Mouse (Mus musculus): ENCODE results near the gene Jag1. TPM values are rescaled to one million over a fixed set of nuclear protein-coding genes. Genes with fewer than 3 reads are reported as not detected.

The Jag1 gene
- total and polyA plus RNA-seq, 3 experiments, result not detected

DNA sequence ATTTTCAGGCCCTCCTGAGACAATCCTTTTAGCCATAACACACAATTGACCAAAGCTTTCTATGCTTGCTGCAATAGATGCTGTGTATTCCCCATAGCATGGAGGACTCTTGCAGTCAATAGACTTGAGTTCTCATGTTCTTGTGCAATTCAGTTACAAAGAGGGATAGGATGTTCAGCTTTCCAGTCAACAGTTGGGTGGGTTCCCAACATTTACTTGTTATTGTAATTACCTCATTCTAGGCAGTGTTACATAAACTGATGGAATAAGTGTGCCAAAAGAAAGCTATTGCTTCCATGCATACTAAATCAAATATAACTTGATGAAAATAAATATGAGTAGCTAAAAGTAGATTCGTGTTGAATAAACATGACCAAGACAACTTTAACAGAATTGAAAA, 8.4 kb upstream of the Jag1 start:
- dilution Hi-C loops (cut with MboI; ENCODE audit: extremely low pct_ligation_motif_present, extremely low pct_unique_long_range_greater_than_20kb, low sequenced_read_pairs), result no loop called here
- no peaks in the 10 kb centered on the region for H3K9me3 ChIP-seq (replicated peaks; ENCODE audit: low read length)
- no peaks in the 10 kb centered on the region for H3K79me2 ChIP-seq (replicated peaks; ENCODE audit: control insufficient read depth, extremely low read depth, insufficient read depth, poor library complexity, severe bottlenecking)
- H3K27me3 ChIP-seq (replicated peaks), result no peaks in the 10 kb centered on the region
- in situ Hi-C loops (cut with MboI; ENCODE audit: low pct_ligation_motif_present, low pct_unique_long_range_greater_than_20kb, low sequenced_read_pairs), result no loop called here
- no peak for DNase-seq (ENCODE audit: extremely low read depth)
- H3K36me3 ChIP-seq (replicated peaks in 1 of 2; ENCODE audit: control insufficient read depth in 1 of 2, insufficient read depth in 1 of 2, low read length in 1 of 2), result no peaks in the 10 kb centered on the region
- no peak overlapping the region for H3K27ac ChIP-seq (ENCODE audit: insufficient read depth, low read depth)
- H3K4me2 ChIP-seq (ENCODE audit: insufficient read depth, low read depth, poor library complexity, severe bottlenecking), result no peak overlapping the region
- H3K4me3 ChIP-seq (replicated peaks in 1 of 3; ENCODE audit: low read depth in 2 of 3, low read length in 2 of 3, poor library complexity in 1 of 3), result no peak overlapping the region
- no peak for TF ChIP-seq KAT2A (IDR thresholded peaks at IDR 0.05; ENCODE audit: insufficient replicate concordance, low read length)
- TF ChIP-seq MXI1 (IDR thresholded peaks at IDR 0.05; ENCODE audit: low read depth, low read length), result no peak
- no peak for TF ChIP-seq NRF1 (IDR thresholded peaks at IDR 0.05; ENCODE audit: low read depth, low read length)
- TF ChIP-seq POLR2AphosphoS2 (IDR thresholded peaks at IDR 0.05; ENCODE audit: low read depth, low read length), result no peak
- TF ChIP-seq ETS1 (conservative IDR thresholded peaks at IDR 0.05; ENCODE audit: low read depth, low read length), result no peak
- TF ChIP-seq TCF12 (IDR thresholded peaks at IDR 0.05; ENCODE audit: low read depth, low read length), result no peak
- TF ChIP-seq USF1 (IDR thresholded peaks at IDR 0.05; ENCODE audit: low read depth, low read length), result no peak
- TF ChIP-seq BHLHE40 (IDR thresholded peaks at IDR 0.05; ENCODE audit: low read depth, low read length), result no peak
- TF ChIP-seq UBTF (IDR thresholded peaks at IDR 0.05; ENCODE audit: low read depth, low read length), result no peak
- TF ChIP-seq MAZ (IDR thresholded peaks at IDR 0.05; ENCODE audit: low read depth, low read length), result no peak
- no peak for TF ChIP-seq IRF4 (IDR thresholded peaks at IDR 0.05; ENCODE audit: low read depth, low read length)
- no peak for TF ChIP-seq JUN (IDR thresholded peaks at IDR 0.05; ENCODE audit: insufficient read depth, low read depth, low read length)
- no peak for TF ChIP-seq ELF1 (IDR thresholded peaks at IDR 0.05; ENCODE audit: low read depth, low read length)
- no peaks in the 10 kb centered on the region for H3K4me1 ChIP-seq (ENCODE audit: control insufficient read depth in 1 of 2, insufficient read depth in 2 of 2)
- no peak overlapping the region for H3K9ac ChIP-seq (ENCODE audit: insufficient read depth, low read depth)

DNA sequence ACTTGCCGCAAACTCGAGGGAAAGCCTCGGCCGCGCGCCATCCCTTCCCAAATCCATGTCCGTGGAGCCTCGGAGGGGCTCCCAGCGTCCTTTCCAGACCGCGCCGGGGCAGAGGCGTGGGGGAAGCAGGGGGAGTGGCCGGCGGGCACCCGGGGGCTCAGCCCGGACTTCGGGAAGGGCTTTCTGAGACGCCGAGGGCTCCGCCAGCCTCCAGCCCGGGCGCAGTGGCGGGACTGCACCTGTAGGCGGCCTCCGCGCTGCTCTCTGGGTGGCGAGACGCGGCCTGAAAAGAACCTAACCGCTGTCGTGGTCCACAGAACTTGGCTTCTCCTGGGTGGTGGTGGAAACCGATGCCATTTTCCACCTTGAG, 862 bp upstream of the Jag1 start:
- TF ChIP-seq CTCF (conservative IDR thresholded peaks at IDR 0.05 in 1 of 2, IDR thresholded peaks at IDR 0.05 in 1 of 2; ENCODE audit: low read depth in 2 of 2, low read length in 2 of 2) (no peak), MEF2A (IDR thresholded peaks at IDR 0.05; ENCODE audit: borderline replicate concordance, low read depth, low read length) (no peak)
- H3K9me3 ChIP-seq (replicated peaks; ENCODE audit: low read length), result peaks cover 36% of the 10 kb centered on the region
- in situ Hi-C loops (cut with MboI; ENCODE audit: low pct_ligation_motif_present, low pct_unique_long_range_greater_than_20kb, low sequenced_read_pairs), result no loop called here
- no peak overlapping the region for H3K4me3 ChIP-seq (replicated peaks in 1 of 3; ENCODE audit: low read depth in 2 of 3, low read length in 2 of 3, poor library complexity in 1 of 3)
- no peaks in the 10 kb centered on the region for H3K27me3 ChIP-seq (replicated peaks)
- no peaks in the 10 kb centered on the region for H3K79me2 ChIP-seq (replicated peaks; ENCODE audit: control insufficient read depth, extremely low read depth, insufficient read depth, poor library complexity, severe bottlenecking)
- DNase-seq (ENCODE audit: extremely low read depth), result no peak
- dilution Hi-C loops (cut with MboI; ENCODE audit: extremely low pct_ligation_motif_present, extremely low pct_unique_long_range_greater_than_20kb, low sequenced_read_pairs), result no loop called here
- no peak overlapping the region for H3K4me2 ChIP-seq (ENCODE audit: insufficient read depth, low read depth, poor library complexity, severe bottlenecking)
- no peak overlapping the region for H3K9ac ChIP-seq (ENCODE audit: insufficient read depth, low read depth)
- no peaks in the 10 kb centered on the region for H3K4me1 ChIP-seq (ENCODE audit: control insufficient read depth in 1 of 2, insufficient read depth in 2 of 2)
- no peaks in the 10 kb centered on the region for H3K36me3 ChIP-seq (replicated peaks in 1 of 2; ENCODE audit: control insufficient read depth in 1 of 2, insufficient read depth in 1 of 2, low read length in 1 of 2)
- no peak overlapping the region for H3K27ac ChIP-seq (ENCODE audit: insufficient read depth, low read depth)

All from CH12.LX (cell line).